Mouse (Mus musculus) hindbrain, embryonic 10.5 days (tissue): ENCODE data around the gene H2-Q1. TPM values are rescaled to one million over a fixed set of nuclear protein-coding genes. Genes with fewer than 3 reads are reported as not detected.
"Not testable (repeated sequence)": the region's sequence is repeated elsewhere in the genome, so short reads cannot be mapped to it uniquely, and the experiment has no call there.

Experiments used
- DNase-seq: peaks from one replicate; pipeline ENCODE4 v3.0.0-alpha.2; 2017; ENCODE audit warnings: low spot score
- H3K27ac ChIP-seq: fragments of 300-500 bp; sonication (generic); 2 replicates; pipeline ENCODE4 v1.5.1; 2016; ENCODE audit warnings: mild to moderate bottlenecking, moderate library complexity
- H3K27me3 ChIP-seq: fragments of 300-500 bp; sonication (generic); 2 replicates; pipeline ENCODE4 v1.6.1; 2016; ENCODE audit warnings: mild to moderate bottlenecking; ENCODE audit not compliant: poor library complexity, insufficient read depth, severe bottlenecking
- H3K36me3 ChIP-seq: fragments of 300-500 bp; sonication (generic); 2 replicates; pipeline ENCODE4 v1.6.1; 2016; ENCODE audit warnings: mild to moderate bottlenecking, moderate library complexity
- H3K4me1 ChIP-seq: fragments of 300-500 bp; sonication (generic); replicated peaks from 2 replicates; pipeline ENCODE4 v1.6.1; 2016; ENCODE audit warnings: mild to moderate bottlenecking
- H3K4me3 ChIP-seq: fragments of 300-500 bp; sonication (generic); 2 replicates; pipeline ENCODE4 v1.5.1; 2016; ENCODE audit warnings: mild to moderate bottlenecking, moderate library complexity
- H3K9me3 ChIP-seq: fragments of 300-500 bp; sonication (generic); 2 replicates; pipeline ENCODE4 v1.6.1; 2016; ENCODE audit warnings: mild to moderate bottlenecking, moderate library complexity
- WGBS: fragments of 180-500 bp; shearing (Covaris S2); methylation state at CpG from one replicate; pipeline ENCODE4 v1.1.7; 2016; 5-methylcytosine and 5-hydroxymethylcytosine counted together
- polyA plus RNA-seq: library from polyadenylated mRNA; unstranded; fragments of >200 nt; fragmentation: Nextera tagmentation; extraction: Ambion mirVana; gene quantifications from 2 replicates; pipeline ENCODE4 v1.2.1, GENCODE M21; 2016

H2-Q1 gene
- not detected in 2 replicates for polyA plus RNA-seq

DNA sequence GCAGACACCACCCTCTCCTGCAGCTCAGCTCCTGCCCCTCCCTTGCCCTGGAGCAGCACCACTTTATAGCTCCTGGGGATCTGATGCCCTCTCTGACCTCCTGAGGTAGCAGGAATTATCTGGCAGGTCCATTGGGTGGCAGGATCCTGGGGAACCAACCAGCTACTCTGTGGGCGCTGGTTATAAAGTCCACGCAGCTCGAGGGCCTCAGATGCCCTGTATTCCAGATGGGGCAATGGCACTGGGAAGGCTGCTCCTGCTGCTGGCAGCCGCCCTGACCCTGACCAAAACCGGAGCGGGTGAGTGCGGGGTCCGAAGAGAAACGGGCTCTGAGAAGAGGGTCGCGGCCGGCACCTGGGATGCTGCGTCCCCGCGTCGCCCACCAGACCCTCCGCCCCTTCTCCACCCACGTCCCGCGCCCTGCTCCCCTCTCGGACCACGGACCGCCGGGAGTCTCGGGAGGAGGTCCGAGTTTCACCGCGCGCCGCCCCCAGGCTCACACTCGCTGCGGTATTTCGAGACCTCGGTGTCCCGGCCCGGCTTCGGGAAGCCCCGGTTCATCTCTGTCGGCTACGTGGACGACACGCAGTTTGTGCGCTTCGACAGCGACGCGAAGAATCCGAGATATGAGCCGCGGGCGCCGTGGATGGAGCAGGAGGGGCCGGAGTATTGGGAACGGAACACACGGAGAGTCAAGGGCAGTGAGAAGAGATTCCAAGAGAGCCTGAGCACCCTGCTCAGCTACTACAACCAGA is at the start of gene H2-Q1:
TSS of gene H2-Q1 (plus strand) at position 79 of the 755 bp plus-strand sequence.
- H3K36me3 ChIP-seq, result no peaks in the 10 kb centered on the region
- H3K27me3 ChIP-seq, result peaks cover 60% of the 10 kb centered on the region
- WGBS, result 2% methylated on average over 55 of the region's 55 CpGs
- H3K4me1 ChIP-seq, result peaks cover 11% of the 10 kb centered on the region
- H3K27ac ChIP-seq, result no peak within 1 kb of the TSS
- H3K9me3 ChIP-seq, result no peaks in the 10 kb centered on the region
- H3K4me3 ChIP-seq, result peak within 1 kb of the TSS; percentile 52
- DNase-seq, result peak; percentile 17

DNA sequence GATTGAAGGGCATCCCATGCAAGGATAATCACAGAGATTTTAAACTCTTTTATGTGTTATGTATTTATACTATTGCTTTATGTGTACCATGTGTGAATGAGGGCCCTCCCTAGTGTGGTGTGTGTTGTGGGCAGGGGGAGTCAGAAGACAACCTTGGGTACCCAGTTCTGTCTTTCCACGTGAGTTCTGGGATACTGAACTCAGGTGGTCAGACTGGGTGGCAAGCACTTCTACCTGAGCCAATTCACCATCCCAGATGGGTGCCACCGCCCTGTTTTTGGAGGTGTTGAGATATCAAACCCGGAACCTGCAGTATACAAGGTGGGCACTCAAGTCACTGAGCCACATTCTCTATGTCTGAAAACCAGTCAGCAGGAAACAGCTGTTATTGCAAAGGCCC is 48.0 kb upstream of the H2-Q1 start:
- no peak overlapping the region for H3K27ac ChIP-seq
- no peak overlapping the region for H3K4me3 ChIP-seq
- H3K27me3 ChIP-seq, result peaks cover 25% of the 10 kb centered on the region
- H3K4me1 ChIP-seq, result 0 out of 2 replicates have a peak, but pooled peaks cover 5% of the 10 kb centered on the region
- H3K9me3 ChIP-seq, result no peaks in the 10 kb centered on the region
- WGBS, result 68% methylated on average over 3 of the region's 3 CpGs
- H3K36me3 ChIP-seq, result no peaks in the 10 kb centered on the region
- no peak for DNase-seq

DNA sequence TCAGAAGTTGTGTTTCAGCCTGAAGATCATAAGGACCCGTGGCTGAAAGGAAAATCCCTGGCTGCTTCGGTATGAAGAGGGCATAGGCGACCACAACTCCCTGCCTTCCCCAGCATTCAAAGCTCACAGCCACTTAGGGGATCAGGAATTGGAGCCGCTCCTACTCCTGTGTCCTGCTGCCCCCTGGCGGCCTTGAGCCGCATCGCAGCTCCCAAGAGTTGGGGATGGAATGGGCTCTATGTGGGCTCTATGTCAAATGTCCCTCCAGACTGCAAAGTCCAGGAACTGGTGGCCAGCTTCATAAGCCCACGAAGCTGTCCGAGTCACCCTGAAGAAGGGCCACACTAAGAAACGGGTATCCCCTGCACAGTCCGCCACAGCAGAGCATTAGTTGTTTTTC is 45.4 kb upstream of the H2-Q1 start:
- no peak overlapping the region for H3K27ac ChIP-seq
- H3K9me3 ChIP-seq, result no peaks in the 10 kb centered on the region
- peaks cover 27% of the 10 kb centered on the region for H3K27me3 ChIP-seq
- H3K4me1 ChIP-seq, result 0 out of 2 replicates have a peak, but pooled peaks cover 5% of the 10 kb centered on the region
- DNase-seq, result peak; percentile 83
- H3K36me3 ChIP-seq, result no peaks in the 10 kb centered on the region
- H3K4me3 ChIP-seq, result no peak overlapping the region
- 4% methylated on average over 11 of the region's 11 CpGs for WGBS

DNA sequence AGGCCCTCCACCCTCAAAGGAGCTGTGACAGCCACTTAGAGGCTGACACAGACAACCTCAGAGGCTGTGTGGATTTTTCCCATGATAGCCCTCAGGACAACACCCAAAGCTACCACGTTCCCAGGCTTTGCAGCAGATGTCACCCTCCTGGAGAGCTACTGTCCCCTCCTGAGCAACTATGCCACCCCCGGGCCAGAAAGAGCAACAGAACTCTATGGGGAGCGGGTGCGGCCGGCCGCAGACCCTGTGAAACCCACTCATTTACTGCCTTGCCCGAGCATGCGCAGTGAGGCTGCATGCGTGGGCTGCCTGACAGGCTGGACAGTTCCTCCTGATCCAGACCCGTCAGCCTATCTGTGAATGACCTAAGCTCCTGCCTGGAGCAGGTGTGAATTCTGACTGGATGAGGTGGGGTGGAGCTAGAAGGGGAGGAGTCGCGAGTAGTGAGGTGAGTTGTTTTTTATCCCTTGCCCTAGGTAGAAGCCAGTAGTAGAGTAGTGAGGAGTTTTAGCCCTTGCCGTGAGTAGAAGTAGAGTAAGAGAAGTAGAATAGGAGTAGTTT is 43.8 kb upstream of the H2-Q1 start:
- peaks cover 27% of the 10 kb centered on the region for H3K27me3 ChIP-seq
- no peak overlapping the region for H3K4me3 ChIP-seq
- no peaks in the 10 kb centered on the region for H3K9me3 ChIP-seq
- 27% methylated on average over 13 of the region's 13 CpGs for WGBS
- H3K36me3 ChIP-seq, result no peaks in the 10 kb centered on the region
- DNase-seq, result no peak
- no peak overlapping the region for H3K27ac ChIP-seq
- H3K4me1 ChIP-seq, result 0 out of 2 replicates have a peak, but pooled peaks cover 5% of the 10 kb centered on the region

DNA sequence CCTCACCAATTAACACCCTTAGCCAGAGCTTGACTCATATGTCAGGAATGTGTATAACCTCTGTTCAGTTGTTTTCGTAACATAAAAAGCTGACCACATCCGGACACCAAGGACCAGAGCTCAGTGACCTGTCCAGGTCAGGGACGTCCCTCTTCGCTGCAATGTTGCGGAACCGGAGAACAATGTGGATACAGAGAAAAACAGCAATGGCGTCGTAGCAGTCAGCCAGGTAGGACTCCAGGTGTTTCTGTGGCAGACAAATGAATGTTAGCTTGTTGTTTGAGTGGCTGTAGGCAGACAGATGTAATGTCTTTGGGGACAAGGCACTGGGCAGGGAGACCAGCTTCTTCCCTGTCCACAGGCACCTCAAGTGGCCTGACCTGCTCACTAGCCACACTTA is 42.2 kb upstream of the H2-Q1 start:
- Histone ChIP-seq H3K9me3 (no peaks in the 10 kb centered on the region), H3K27ac (no peak overlapping the region), H3K4me1 (0 out of 2 replicates have a peak, but pooled peaks cover 5% of the 10 kb centered on the region), H3K27me3 (peaks cover 27% of the 10 kb centered on the region), H3K4me3 (no peak overlapping the region), H3K36me3 (no peaks in the 10 kb centered on the region)
- DNase-seq, result no peak
- 86% methylated on average over 8 of the region's 8 CpGs for WGBS

DNA sequence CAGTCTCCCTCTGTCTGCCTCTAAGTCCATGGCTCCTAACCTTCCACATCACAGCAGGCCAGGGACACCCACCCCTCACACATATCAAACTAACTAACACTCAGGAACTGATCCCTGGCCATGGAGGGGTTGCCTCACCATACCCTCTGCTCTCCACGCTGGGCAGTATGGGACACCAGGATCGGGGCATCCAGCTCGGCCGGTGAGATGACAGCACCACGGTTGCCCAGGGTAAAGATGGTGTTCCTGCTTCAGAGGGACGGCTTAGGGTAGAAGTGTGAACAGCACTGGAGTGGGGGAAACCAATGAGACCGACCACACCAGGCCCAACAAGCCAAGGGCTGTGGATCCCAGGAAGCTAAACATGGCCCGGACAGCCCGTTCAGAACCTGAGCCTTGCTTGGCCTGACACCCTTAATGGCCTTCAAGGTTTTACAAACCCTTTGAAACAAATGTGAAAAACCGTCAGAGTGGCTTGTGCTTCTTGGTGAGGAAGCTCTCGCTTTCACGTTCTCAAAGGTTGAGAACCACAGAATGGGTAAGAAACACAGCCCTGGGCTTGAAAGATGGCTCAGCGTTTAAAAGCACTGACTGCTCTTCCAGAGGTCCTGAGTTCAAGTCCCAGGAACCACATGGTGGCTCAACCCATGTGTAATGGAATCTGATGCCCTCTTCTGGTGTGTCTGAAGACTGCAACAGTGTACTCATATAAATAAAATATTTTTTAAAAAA is 41.1 kb upstream of the H2-Q1 start:
- Histone ChIP-seq H3K27ac (no peak overlapping the region), H3K9me3 (no peaks in the 10 kb centered on the region), H3K4me3 (no peak overlapping the region), H3K4me1 (0 out of 2 replicates have a peak, but pooled peaks cover 5% of the 10 kb centered on the region), H3K27me3 (peaks cover 27% of the 10 kb centered on the region), H3K36me3 (no peaks in the 10 kb centered on the region)
- DNase-seq, result no peak
- WGBS, result 88% methylated on average over 13 of the region's 13 CpGs

DNA sequence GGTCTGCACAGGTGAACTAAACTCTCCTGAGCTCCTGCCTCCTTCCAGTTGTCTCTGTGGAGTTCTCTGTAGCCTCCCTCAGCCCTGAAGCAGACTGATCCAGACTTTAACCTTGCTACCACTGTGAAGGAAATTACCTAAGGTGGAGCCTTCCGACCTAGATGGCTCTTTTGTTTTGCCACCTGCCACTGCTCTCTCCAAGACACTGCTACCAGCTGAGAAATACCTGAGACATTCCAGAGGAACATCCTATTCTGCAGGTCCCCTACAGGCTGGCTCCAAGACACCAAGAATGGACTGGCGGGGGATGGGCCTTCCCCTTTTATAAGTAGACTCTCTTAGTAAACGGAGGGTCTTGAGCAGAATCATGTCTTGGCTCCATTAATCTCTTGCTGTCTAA is 39.9 kb upstream of the H2-Q1 start:
- no peak for DNase-seq
- Histone ChIP-seq H3K27ac (no peak overlapping the region), H3K9me3 (no peaks in the 10 kb centered on the region), H3K4me3 (no peak overlapping the region), H3K36me3 (no peaks in the 10 kb centered on the region), H3K27me3 (peaks cover 22% of the 10 kb centered on the region), H3K4me1 (0 out of 2 replicates have a peak, but pooled peaks cover 5% of the 10 kb centered on the region)
- WGBS, result 76% methylated on average over 3 of the region's 3 CpGs

DNA sequence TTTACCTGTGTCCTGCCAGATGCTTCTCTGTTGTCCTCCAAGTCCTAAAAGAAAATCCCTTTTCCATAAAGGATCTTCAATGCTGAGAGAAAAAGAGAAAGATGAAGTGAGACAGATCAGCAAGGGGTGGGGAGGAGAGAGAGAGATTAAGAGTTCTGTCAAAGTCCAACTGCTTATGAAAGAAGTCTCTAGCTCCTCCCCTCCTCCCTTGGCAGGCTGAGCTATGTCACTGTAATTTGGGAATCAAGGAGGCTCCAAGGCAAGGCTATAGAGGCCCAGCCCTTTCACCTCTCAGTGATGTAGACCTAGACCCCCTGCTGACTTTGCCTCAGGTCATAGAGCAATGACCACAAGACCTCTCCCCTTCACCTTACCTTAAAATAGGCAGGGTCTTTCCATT is 34.8 kb upstream of the H2-Q1 start:
- H3K36me3 ChIP-seq, result no peaks in the 10 kb centered on the region
- no peaks in the 10 kb centered on the region; the same call in 1 of the 2 replicates for H3K4me1 ChIP-seq
- no peaks in the 10 kb centered on the region for H3K9me3 ChIP-seq
- H3K27me3 ChIP-seq, result no peaks in the 10 kb centered on the region
- no peak overlapping the region for H3K4me3 ChIP-seq
- H3K27ac ChIP-seq, result no peak overlapping the region
- no peak for DNase-seq

DNA sequence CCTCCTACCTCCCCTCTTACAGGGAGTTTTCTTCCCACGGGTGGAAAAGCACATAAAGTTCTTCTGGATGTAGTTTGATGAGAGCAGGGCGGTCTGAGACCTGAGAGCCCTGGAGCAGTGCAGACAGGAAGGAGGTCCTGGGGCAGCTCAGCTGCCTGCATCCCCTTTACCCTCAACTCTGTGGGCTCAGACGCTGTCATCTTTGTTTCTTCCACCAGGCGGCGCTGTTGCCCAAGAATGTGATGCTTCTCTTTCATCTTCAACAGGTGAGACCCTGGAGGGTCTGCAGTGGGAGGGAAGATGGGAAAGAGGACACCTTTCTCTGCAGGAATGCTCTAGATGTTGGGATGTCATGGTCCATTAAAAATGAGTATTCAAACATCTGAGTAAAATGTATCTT is 24.4 kb upstream of the H2-Q1 start:
- not testable (repeated sequence) for H3K27me3 ChIP-seq, H3K4me1 ChIP-seq, H3K36me3 ChIP-seq, H3K9me3 ChIP-seq, H3K27ac ChIP-seq, H3K4me3 ChIP-seq
- WGBS, result 3% methylated on average over 5 of the region's 5 CpGs
- peak; percentile 41 for DNase-seq

DNA sequence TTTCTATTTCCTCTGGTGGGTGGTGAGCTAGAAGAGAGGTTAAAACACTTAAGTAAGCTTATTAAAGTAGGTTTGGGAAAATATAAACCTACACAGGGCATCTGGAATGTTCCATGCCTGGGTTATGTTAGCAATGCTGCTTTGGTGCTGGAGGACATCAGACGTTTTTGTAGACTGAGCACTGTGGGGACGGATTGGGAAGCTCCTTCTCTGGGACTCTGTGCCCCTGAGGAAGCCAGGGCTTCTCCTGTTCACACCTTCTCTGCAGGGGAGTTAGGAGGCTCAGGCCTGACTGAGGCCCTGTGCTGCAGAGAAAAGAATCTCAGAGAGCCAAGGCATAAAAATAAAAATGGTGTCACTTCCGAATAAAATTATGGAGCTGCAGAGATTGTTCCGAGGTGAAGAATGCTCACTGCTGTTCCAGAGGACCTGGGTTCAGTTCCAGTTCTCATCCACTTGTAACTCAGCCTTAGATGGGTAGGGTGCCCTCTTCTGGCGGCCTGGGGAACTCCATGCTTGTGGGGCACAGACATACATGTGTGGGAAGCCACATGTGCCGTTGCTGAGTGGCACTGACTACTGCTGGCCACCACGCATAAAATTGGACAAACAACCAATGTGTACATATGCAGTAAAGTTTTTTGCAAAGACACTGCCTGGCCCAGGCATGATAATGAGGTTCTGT is 19.8 kb upstream of the H2-Q1 start:
- H3K4me3 ChIP-seq, H3K27me3 ChIP-seq: not testable (repeated sequence)
- WGBS, result 85% methylated on average over 7 of the region's 7 CpGs

DNA sequence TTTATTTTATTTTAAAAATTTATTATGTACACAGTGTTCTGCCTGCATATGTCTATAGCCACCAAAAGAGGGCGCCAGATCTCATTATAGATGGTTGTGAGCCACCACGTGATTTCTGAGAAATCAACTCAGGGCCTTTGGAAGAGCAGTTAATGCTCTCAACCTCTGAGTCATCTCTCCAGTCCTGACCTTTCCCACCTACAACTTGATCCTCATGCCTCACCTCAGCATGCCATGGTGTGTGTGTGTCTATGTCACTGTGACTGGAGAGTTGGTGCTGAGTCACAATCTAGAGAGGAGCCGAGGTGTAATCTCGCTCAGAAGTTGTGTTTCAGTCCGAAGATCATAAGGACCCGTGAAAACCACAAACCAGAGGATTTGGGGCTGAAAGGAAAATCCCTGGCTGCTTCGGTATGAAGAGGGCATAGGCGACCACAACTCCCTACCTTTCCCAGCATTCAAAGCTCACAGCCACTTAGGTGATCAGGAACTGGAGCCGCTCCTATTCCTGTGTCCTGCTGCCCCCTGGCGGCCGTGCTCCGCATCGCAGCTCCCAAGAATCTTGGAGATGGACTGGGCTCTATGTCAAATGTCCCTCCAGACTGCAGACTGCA is 18.5 kb upstream of the H2-Q1 start:
- Histone ChIP-seq H3K27ac (no peak overlapping the region), H3K36me3 (no peaks in the 10 kb centered on the region), H3K4me3 (0 out of 2 replicates have a peak overlapping the region, but pooled peaks have one; percentile 0), H3K27me3 (no peaks in the 10 kb centered on the region; the same call in 1 of the 2 replicates), H3K9me3 (peaks cover 6% of the 10 kb centered on the region; the same call in 1 of the 2 replicates), H3K4me1 (no peaks in the 10 kb centered on the region)
- 27% methylated on average over 13 of the region's 13 CpGs for WGBS
- DNase-seq, result peak; percentile 82

More for the DNA sequence above, 19.8 kb upstream of the H2-Q1 start:
- DNase-seq, H3K36me3 ChIP-seq, H3K9me3 ChIP-seq, H3K4me1 ChIP-seq, H3K27ac ChIP-seq: not testable (repeated sequence)

DNA sequence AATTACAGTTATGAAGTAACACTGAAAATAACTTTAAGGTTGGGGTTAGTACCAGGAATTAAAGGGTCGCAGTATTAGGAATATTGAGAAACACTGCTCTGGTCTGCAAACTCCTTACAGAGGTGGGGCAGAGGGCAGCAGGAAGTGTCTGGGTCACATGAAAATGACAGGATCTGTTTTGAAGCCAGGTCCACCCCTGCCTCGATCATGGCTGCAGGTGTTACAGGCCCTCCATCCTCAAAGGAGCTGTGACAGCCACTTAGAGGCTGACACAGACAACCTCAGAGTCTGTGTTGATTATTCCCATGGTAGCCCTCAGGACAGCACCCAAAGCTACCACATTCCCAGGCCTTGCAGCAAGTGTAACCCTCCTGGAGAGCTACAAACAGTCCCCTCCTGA is 16.9 kb upstream of the H2-Q1 start:
- DNase-seq, result no peak
- no peaks in the 10 kb centered on the region for H3K36me3 ChIP-seq
- H3K27me3 ChIP-seq, result peaks cover 9% of the 10 kb centered on the region; the same call in 1 of the 2 replicates
- H3K4me3 ChIP-seq, result no peak overlapping the region
- H3K27ac ChIP-seq, result no peak overlapping the region
- peaks cover 6% of the 10 kb centered on the region; the same call in 1 of the 2 replicates for H3K9me3 ChIP-seq
- no peaks in the 10 kb centered on the region for H3K4me1 ChIP-seq
- WGBS, result 84% methylated on average over 2 of the region's 2 CpGs
